Mouse (Mus musculus): ENCODE results near the gene Cdk14.
"Not testable (repeated sequence)": the region's sequence is repeated elsewhere in the genome, so short reads cannot be mapped to it uniquely, and the experiment has no call there.

The Cdk14 gene

GRCm38 (mm10) chr5:5365285-5366076 is 54.6 kb downstream of the Cdk14 start:
- DNase-seq, result peak; percentile 15

GRCm38 (mm10) chr5:5361684-5362083 is 58.4 kb downstream of the Cdk14 start:
- DNase-seq, result no peak

- no peak for DNase-seq
Measured at GRCm38 (mm10) chr5:5360338-5360737, 59.8 kb downstream of the Cdk14 start.

- DNase-seq, result no peak
Measured at GRCm38 (mm10) chr5:5359915-5360314, 60.2 kb downstream of the Cdk14 start.

- no peak for DNase-seq
Measured at GRCm38 (mm10) chr5:5359370-5359769, 60.7 kb downstream of the Cdk14 start.

GRCm38 (mm10) chr5:5358019-5358717 is 61.9 kb downstream of the Cdk14 start:
- no peak for DNase-seq

- DNase-seq, result no peak
Measured at GRCm38 (mm10) chr5:5354684-5355368, 65.3 kb downstream of the Cdk14 start.

- DNase-seq, result no peak
Measured at GRCm38 (mm10) chr5:5353946-5354345, 66.2 kb downstream of the Cdk14 start.

- DNase-seq, result no peak
Measured at GRCm38 (mm10) chr5:5344646-5345045, 75.5 kb downstream of the Cdk14 start.

GRCm38 (mm10) chr5:5343741-5344140 is 76.4 kb downstream of the Cdk14 start:
- DNase-seq, result no peak

- DNase-seq, result peak; percentile 18
Measured at GRCm38 (mm10) chr5:5343267-5343666, 76.8 kb downstream of the Cdk14 start.

GRCm38 (mm10) chr5:5342410-5343137 is 77.5 kb downstream of the Cdk14 start:
- DNase-seq, result peak; percentile 87

GRCm38 (mm10) chr5:5341611-5342010 is 78.5 kb downstream of the Cdk14 start:
- no peak for DNase-seq

GRCm38 (mm10) chr5:5333916-5334315 is 86.2 kb downstream of the Cdk14 start:
- DNase-seq, result no peak

- no peak for DNase-seq
Measured at GRCm38 (mm10) chr5:5330926-5331460, 89.1 kb downstream of the Cdk14 start.

- not testable (repeated sequence) for DNase-seq
Measured at GRCm38 (mm10) chr5:5329018-5329417, 91.1 kb downstream of the Cdk14 start.

GRCm38 (mm10) chr5:5326716-5327115 is 93.4 kb downstream of the Cdk14 start:
- peak; percentile 14 for DNase-seq

- DNase-seq, result no peak
Measured at GRCm38 (mm10) chr5:5322699-5323098, 97.4 kb downstream of the Cdk14 start.

- DNase-seq, result peak; percentile 14
Measured at GRCm38 (mm10) chr5:5320506-5321181, 99.5 kb downstream of the Cdk14 start.

- DNase-seq, result peak; percentile 13
Measured at GRCm38 (mm10) chr5:5319824-5320505, 100.1 kb downstream of the Cdk14 start.

GRCm38 (mm10) chr5:5314270-5314669 is 105.8 kb downstream of the Cdk14 start:
- no peak for DNase-seq
